Mouse (Mus musculus): ENCODE results near the gene Micall2. TPM values are rescaled to one million over a fixed set of nuclear protein-coding genes. Genes with fewer than 3 reads are reported as not detected.

Micall2 gene
- polyA plus RNA-seq, 1 experiment: 16.9 TPM

GRCm38 (mm10) chr5:139738592-139739315 lies 2.6 kb upstream of the Micall2 start:
- Histone ChIP-seq H3K4me1 (ENCODE audit: control insufficient read depth, insufficient read depth, insufficient read length, low read length) (peaks cover 31% of the 10 kb centered on the region), H3K36me3 (ENCODE audit: control insufficient read depth, insufficient read depth, low read length) (no peaks in the 10 kb centered on the region), H3K27me3 (ENCODE audit: control insufficient read depth, insufficient read depth, low read length) (no peaks in the 10 kb centered on the region), H3K4me3 (ENCODE audit: low read depth, low read length) (peak overlapping the region; percentile 13; the same call in 1 of the 2 replicates), H3K27ac (ENCODE audit: insufficient read depth, low read depth, low read length) (peak overlapping the region; percentile 100)
- WGBS: 34% methylated on average over 7 of the region's 7 CpGs
- no peak for TF ChIP-seq POLR2A (IDR thresholded peaks at IDR 0.05; ENCODE audit: low read depth, low read length)
- peak; percentile 15; the same call in 1 of the 2 replicates for TF ChIP-seq CTCF (IDR thresholded peaks at IDR 0.05; ENCODE audit: extremely low read depth, insufficient read length, insufficient replicate concordance, low read depth, low read length)

GRCm38 (mm10) chr5:139737841-139738591 lies 1.9 kb upstream of the Micall2 start:
- peak overlapping the region; percentile 100 for H3K27ac ChIP-seq (ENCODE audit: insufficient read depth, low read depth, low read length)
- H3K4me3 ChIP-seq (ENCODE audit: low read depth, low read length): peak overlapping the region; percentile 26
- 29% methylated on average over 14 of the region's 14 CpGs for WGBS
- H3K36me3 ChIP-seq (ENCODE audit: control insufficient read depth, insufficient read depth, low read length): no peaks in the 10 kb centered on the region
- TF ChIP-seq POLR2A (IDR thresholded peaks at IDR 0.05; ENCODE audit: low read depth, low read length): no peak
- no peak for TF ChIP-seq CTCF (IDR thresholded peaks at IDR 0.05; ENCODE audit: extremely low read depth, insufficient read length, insufficient replicate concordance, low read depth, low read length)
- peaks cover 38% of the 10 kb centered on the region for H3K4me1 ChIP-seq (ENCODE audit: control insufficient read depth, insufficient read depth, insufficient read length, low read length)
- no peaks in the 10 kb centered on the region for H3K27me3 ChIP-seq (ENCODE audit: control insufficient read depth, insufficient read depth, low read length)

DNA sequence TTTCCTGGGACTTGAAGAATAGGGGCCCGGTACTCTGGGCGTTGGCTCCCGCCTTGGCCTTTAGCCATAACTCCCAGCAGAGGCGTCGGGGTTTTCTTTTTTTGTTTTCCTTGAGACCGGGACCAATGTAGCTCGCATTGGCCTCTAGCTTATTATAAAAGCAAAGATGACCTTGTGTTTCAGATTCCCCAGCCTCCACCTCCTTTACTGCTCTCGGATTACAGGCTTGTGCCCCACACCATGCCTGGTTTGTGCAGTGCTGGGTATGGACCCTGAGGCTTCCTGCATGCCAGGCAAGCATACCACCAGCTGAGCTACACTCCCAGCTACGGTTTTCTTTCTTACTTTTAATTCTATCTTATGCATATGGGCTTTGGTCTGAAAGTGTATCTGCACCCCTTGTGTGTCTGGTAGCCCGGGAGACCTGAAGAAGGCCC lies 386 bp upstream of the Micall2 start:
- H3K27ac ChIP-seq (ENCODE audit: insufficient read depth, low read depth, low read length): peak overlapping the region; percentile 100
- WGBS: 8% methylated on average over 10 of the region's 10 CpGs
- H3K4me3 ChIP-seq (ENCODE audit: low read depth, low read length): no peak overlapping the region
- no peaks in the 10 kb centered on the region for H3K27me3 ChIP-seq (ENCODE audit: control insufficient read depth, insufficient read depth, low read length)
- TF ChIP-seq POLR2A (IDR thresholded peaks at IDR 0.05; ENCODE audit: low read depth, low read length) (no peak; the same call in 1 of the 2 replicates), CTCF (IDR thresholded peaks at IDR 0.05; ENCODE audit: extremely low read depth, insufficient read length, insufficient replicate concordance, low read depth, low read length) (no peak)
- peaks cover 44% of the 10 kb centered on the region for H3K4me1 ChIP-seq (ENCODE audit: control insufficient read depth, insufficient read depth, insufficient read length, low read length)
- no peaks in the 10 kb centered on the region for H3K36me3 ChIP-seq (ENCODE audit: control insufficient read depth, insufficient read depth, low read length)

DNA sequence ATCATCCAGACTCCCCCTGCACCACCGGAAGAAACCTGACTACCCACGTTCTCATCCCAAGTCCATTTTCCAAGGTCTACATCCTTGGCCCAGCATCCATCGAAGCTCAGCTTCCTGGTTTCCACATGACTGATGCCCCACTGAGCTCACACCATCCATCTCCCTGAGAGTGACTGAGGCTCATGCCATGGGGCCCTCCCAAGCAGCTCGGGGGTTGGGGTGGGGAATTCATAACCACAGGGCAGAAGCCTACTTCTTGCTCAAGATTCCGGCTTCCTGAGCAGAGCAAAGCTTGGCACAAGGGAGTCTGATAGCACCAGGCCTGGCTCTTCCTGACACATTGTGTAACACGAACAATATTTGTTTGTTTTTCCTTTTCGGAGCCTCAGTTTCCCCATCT lies 1.4 kb downstream of the Micall2 start:
- Histone ChIP-seq H3K4me1 (ENCODE audit: control insufficient read depth, insufficient read depth, insufficient read length, low read length) (peaks cover 58% of the 10 kb centered on the region), H3K27ac (ENCODE audit: insufficient read depth, low read depth, low read length) (peak overlapping the region; percentile 96), H3K27me3 (ENCODE audit: control insufficient read depth, insufficient read depth, low read length) (no peaks in the 10 kb centered on the region), H3K4me3 (ENCODE audit: low read depth, low read length) (peak overlapping the region; percentile 42), H3K36me3 (ENCODE audit: control insufficient read depth, insufficient read depth, low read length) (no peaks in the 10 kb centered on the region)
- no peak for TF ChIP-seq CTCF (IDR thresholded peaks at IDR 0.05; ENCODE audit: extremely low read depth, insufficient read length, insufficient replicate concordance, low read depth, low read length)
- TF ChIP-seq POLR2A (IDR thresholded peaks at IDR 0.05; ENCODE audit: low read depth, low read length): no peak
- 58% methylated on average over 7 of the region's 7 CpGs for WGBS

DNA sequence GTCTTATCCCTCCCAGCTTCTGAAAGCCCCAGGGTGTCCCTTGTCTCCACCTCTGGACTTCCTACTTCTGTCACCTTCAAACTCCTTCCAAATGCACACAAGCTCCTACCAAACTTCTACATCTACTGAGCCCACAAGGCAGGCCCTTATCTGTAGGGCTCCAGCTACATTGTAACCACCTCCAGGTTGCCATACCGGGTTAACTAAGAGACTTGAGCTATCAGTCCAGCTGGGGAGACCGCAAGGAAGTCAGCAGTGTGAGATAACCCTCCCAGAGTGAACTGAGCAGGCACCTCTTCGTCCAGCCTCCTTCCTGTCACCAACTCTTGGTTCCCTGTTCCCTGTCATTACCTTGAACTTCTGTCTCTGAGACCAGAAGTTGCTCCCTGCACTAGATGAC lies 2.1 kb downstream of the Micall2 start:
- 11% methylated on average over 3 of the region's 3 CpGs for WGBS
- Histone ChIP-seq H3K27ac (ENCODE audit: insufficient read depth, low read depth, low read length) (peak overlapping the region; percentile 96), H3K36me3 (ENCODE audit: control insufficient read depth, insufficient read depth, low read length) (no peaks in the 10 kb centered on the region), H3K27me3 (ENCODE audit: control insufficient read depth, insufficient read depth, low read length) (no peaks in the 10 kb centered on the region), H3K4me1 (ENCODE audit: control insufficient read depth, insufficient read depth, insufficient read length, low read length) (peaks cover 60% of the 10 kb centered on the region), H3K4me3 (ENCODE audit: low read depth, low read length) (no peak overlapping the region)
- TF ChIP-seq CTCF (IDR thresholded peaks at IDR 0.05; ENCODE audit: extremely low read depth, insufficient read length, insufficient replicate concordance, low read depth, low read length): no peak
- no peak for TF ChIP-seq POLR2A (IDR thresholded peaks at IDR 0.05; ENCODE audit: low read depth, low read length)

GRCm38 (mm10) chr5:139732634-139733107 lies 3.5 kb downstream of the Micall2 start:
- TF ChIP-seq POLR2A (IDR thresholded peaks at IDR 0.05; ENCODE audit: low read depth, low read length) (peak; percentile 26; the same call in 1 of the 2 replicates), CTCF (IDR thresholded peaks at IDR 0.05; ENCODE audit: extremely low read depth, insufficient read length, insufficient replicate concordance, low read depth, low read length) (no peak)
- no peaks in the 10 kb centered on the region for H3K27me3 ChIP-seq (ENCODE audit: control insufficient read depth, insufficient read depth, low read length)
- peak overlapping the region; percentile 32 for H3K4me3 ChIP-seq (ENCODE audit: low read depth, low read length)
- H3K27ac ChIP-seq (ENCODE audit: insufficient read depth, low read depth, low read length): peak overlapping the region; percentile 96
- H3K4me1 ChIP-seq (ENCODE audit: control insufficient read depth, insufficient read depth, insufficient read length, low read length): peaks cover 57% of the 10 kb centered on the region
- 10% methylated on average over 11 of the region's 11 CpGs for WGBS
- H3K36me3 ChIP-seq (ENCODE audit: control insufficient read depth, insufficient read depth, low read length): no peaks in the 10 kb centered on the region
